Mouse (Mus musculus): ENCODE measurements around the gene Usp2. TPM values are rescaled to one million over a fixed set of nuclear protein-coding genes. Genes with fewer than 3 reads are reported as not detected.

Usp2 gene
- polyA plus RNA-seq, 1 experiment from 2014 or later: 11.0 TPM

- WGBS: 89% methylated on average over 9 of the region's 9 CpGs
Measured at GRCm38 (mm10) chr9:44115599-44115998, 48.8 kb downstream of the Usp2 start.

DNA sequence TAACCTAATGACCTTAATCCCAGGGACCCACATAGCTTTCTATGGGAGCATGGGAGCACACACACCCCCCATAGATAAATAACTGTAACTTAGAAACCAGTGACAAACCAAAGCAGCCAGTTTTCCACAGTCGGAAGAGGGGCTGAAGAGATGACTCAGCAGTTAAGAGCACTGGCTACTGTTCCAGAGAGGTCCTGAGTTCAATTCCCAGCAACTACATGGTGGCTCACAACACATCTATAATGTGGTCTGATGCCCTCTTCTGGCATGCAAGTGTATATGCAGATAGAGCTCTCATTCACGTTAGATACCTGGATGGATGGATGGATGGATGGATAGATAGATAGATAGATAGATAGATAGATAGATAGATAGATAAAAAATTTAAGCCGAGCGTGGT lies 49.4 kb downstream of the Usp2 start:
- no peak overlapping the region for H3K27ac ChIP-seq
- no peak overlapping the region for H3K4me3 ChIP-seq (replicated peaks)
- peaks cover 6% of the 10 kb centered on the region; the same call in 1 of the 2 replicates for H3K4me1 ChIP-seq (replicated peaks)
- H3K4me2 ChIP-seq: no peak overlapping the region
- H3K9ac ChIP-seq (replicated peaks): no peak overlapping the region
- no peaks in the 10 kb centered on the region for H3K9me3 ChIP-seq
- no peak for ATAC-seq (ENCODE audit: insufficient number of reproducible peaks, insufficient read depth, low FRiP score, low TSS enrichment, low read depth)
- WGBS: 89% methylated on average over 4 of the region's 4 CpGs
- no peaks in the 10 kb centered on the region for H3K36me3 ChIP-seq
- no peaks in the 10 kb centered on the region for H3K27me3 ChIP-seq

More at GRCm38 (mm10) chr9:44115599-44115998, 48.8 kb downstream of the Usp2 start:
- Histone ChIP-seq H3K9me3 (no peaks in the 10 kb centered on the region), H3K9ac (replicated peaks) (no peak overlapping the region), H3K4me1 (replicated peaks) (peaks cover 10% of the 10 kb centered on the region; the same call in 1 of the 2 replicates), H3K4me3 (replicated peaks) (no peak overlapping the region), H3K36me3 (no peaks in the 10 kb centered on the region; the same call in 1 of the 2 replicates), H3K27ac (no peak overlapping the region), H3K27me3 (no peaks in the 10 kb centered on the region), H3K4me2 (no peak overlapping the region)
- no peak for ATAC-seq (ENCODE audit: insufficient number of reproducible peaks, insufficient read depth, low FRiP score, low TSS enrichment, low read depth)

DNA sequence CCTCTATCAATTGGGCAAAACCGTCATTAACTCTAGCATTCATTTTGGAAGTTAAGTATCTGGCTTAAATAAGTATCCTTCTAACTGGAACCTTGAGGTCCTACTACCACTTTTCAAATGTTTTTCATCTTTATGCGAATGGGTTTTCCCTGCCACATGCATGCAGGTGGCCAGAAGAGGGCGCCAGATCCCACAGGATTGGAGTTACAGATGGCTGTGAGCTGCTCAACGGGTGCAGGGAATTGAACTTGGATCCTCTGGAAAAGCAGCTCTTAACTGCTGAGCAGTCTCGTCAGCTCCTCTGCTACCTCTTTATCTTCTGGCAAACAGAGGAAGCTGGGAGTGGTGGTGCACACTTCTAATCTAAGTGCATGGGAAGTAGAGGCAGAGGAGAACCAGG lies 52.2 kb downstream of the Usp2 start:
- 54% methylated on average over 5 of the region's 5 CpGs for WGBS
- H3K27me3 ChIP-seq: no peaks in the 10 kb centered on the region
- no peak for ATAC-seq (ENCODE audit: insufficient number of reproducible peaks, insufficient read depth, low FRiP score, low TSS enrichment, low read depth)

GRCm38 (mm10) chr9:44119948-44120465 lies 53.2 kb downstream of the Usp2 start:
- Histone ChIP-seq H3K9ac (replicated peaks) (no peak overlapping the region), H3K27ac (no peak overlapping the region), H3K9me3 (no peaks in the 10 kb centered on the region), H3K4me2 (no peak overlapping the region), H3K36me3 (no peaks in the 10 kb centered on the region), H3K4me3 (replicated peaks) (no peak overlapping the region), H3K27me3 (no peaks in the 10 kb centered on the region), H3K4me1 (replicated peaks) (no peaks in the 10 kb centered on the region)
- no peak for ATAC-seq (ENCODE audit: insufficient number of reproducible peaks, insufficient read depth, low FRiP score, low TSS enrichment, low read depth)
- WGBS: 78% methylated on average over 8 of the region's 8 CpGs

More for the DNA sequence above, 52.2 kb downstream of the Usp2 start:
- H3K4me3 ChIP-seq (replicated peaks): no peak overlapping the region
- no peaks in the 10 kb centered on the region for H3K4me1 ChIP-seq (replicated peaks)
- H3K9me3 ChIP-seq: no peaks in the 10 kb centered on the region
- H3K27ac ChIP-seq: no peak overlapping the region
- no peaks in the 10 kb centered on the region for H3K36me3 ChIP-seq
- no peak overlapping the region for H3K9ac ChIP-seq (replicated peaks)
- no peak overlapping the region for H3K4me2 ChIP-seq

GRCm38 (mm10) chr9:44124317-44124716 lies 57.5 kb downstream of the Usp2 start:
- peaks cover 9% of the 10 kb centered on the region for H3K4me1 ChIP-seq (replicated peaks)
- no peak overlapping the region for H3K27ac ChIP-seq
- H3K9me3 ChIP-seq: no peaks in the 10 kb centered on the region
- no peak overlapping the region for H3K4me3 ChIP-seq (replicated peaks)
- no peak overlapping the region for H3K4me2 ChIP-seq
- 0 out of 2 replicates have a peak, but pooled peaks cover 6% of the 10 kb centered on the region for H3K27me3 ChIP-seq
- no peak for ATAC-seq (ENCODE audit: insufficient number of reproducible peaks, insufficient read depth, low FRiP score, low TSS enrichment, low read depth)
- H3K9ac ChIP-seq (replicated peaks): no peak overlapping the region
- WGBS: 73% methylated on average over 6 of the region's 6 CpGs
- no peaks in the 10 kb centered on the region for H3K36me3 ChIP-seq

DNA sequence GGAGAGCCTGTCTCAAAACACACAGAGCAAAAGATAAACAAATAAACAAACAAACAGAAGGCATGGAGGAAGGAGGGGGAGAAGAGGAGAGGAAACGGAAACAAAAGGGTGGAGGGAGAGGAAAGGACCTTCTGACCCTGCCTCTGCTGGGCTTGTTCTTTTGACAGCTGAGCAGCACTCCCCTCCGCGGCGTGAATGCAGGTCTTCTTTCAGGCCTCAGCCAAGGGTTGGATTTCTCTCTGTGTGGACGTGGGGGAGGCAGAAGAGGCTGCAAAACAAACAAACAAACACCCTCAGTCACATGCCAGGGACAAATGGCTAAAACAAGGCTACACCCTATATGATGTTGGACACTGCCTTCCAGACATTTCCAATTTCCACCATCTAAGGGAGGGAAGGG lies 58.2 kb downstream of the Usp2 start:
- Histone ChIP-seq H3K27ac (no peak overlapping the region), H3K36me3 (no peaks in the 10 kb centered on the region), H3K4me2 (no peak overlapping the region), H3K4me1 (replicated peaks) (peaks cover 16% of the 10 kb centered on the region), H3K9me3 (no peaks in the 10 kb centered on the region), H3K27me3 (peaks cover 12% of the 10 kb centered on the region; the same call in 1 of the 2 replicates), H3K9ac (replicated peaks) (no peak overlapping the region), H3K4me3 (replicated peaks) (no peak overlapping the region)
- 63% methylated on average over 5 of the region's 5 CpGs for WGBS
- no peak for ATAC-seq (ENCODE audit: insufficient number of reproducible peaks, insufficient read depth, low FRiP score, low TSS enrichment, low read depth)

- Histone ChIP-seq H3K9ac (replicated peaks) (no peak overlapping the region), H3K4me1 (replicated peaks) (peaks cover 23% of the 10 kb centered on the region), H3K4me2 (peak overlapping the region; percentile 39), H3K4me3 (replicated peaks) (no peak overlapping the region), H3K27me3 (peaks cover 16% of the 10 kb centered on the region), H3K27ac (peak overlapping the region; percentile 51), H3K36me3 (no peaks in the 10 kb centered on the region), H3K9me3 (no peaks in the 10 kb centered on the region)
- ATAC-seq (ENCODE audit: insufficient number of reproducible peaks, insufficient read depth, low FRiP score, low TSS enrichment, low read depth): no peak
- WGBS: 32% methylated on average over 18 of the region's 18 CpGs
Measured at GRCm38 (mm10) chr9:44125546-44126428, 59.0 kb downstream of the Usp2 start.

GRCm38 (mm10) chr9:44126746-44127145 lies 59.9 kb downstream of the Usp2 start:
- peaks cover 26% of the 10 kb centered on the region for H3K27me3 ChIP-seq
- no peaks in the 10 kb centered on the region for H3K36me3 ChIP-seq
- no peak overlapping the region for H3K9ac ChIP-seq (replicated peaks)
- H3K9me3 ChIP-seq: no peaks in the 10 kb centered on the region
- peak overlapping the region; percentile 39 for H3K4me2 ChIP-seq
- no peak overlapping the region for H3K4me3 ChIP-seq (replicated peaks)
- H3K4me1 ChIP-seq (replicated peaks): peaks cover 31% of the 10 kb centered on the region
- ATAC-seq (ENCODE audit: insufficient number of reproducible peaks, insufficient read depth, low FRiP score, low TSS enrichment, low read depth): no peak
- 0 out of 2 replicates have a peak overlapping the region, but pooled peaks have one; percentile 51 for H3K27ac ChIP-seq
- WGBS: 87% methylated on average over 3 of the region's 3 CpGs

DNA sequence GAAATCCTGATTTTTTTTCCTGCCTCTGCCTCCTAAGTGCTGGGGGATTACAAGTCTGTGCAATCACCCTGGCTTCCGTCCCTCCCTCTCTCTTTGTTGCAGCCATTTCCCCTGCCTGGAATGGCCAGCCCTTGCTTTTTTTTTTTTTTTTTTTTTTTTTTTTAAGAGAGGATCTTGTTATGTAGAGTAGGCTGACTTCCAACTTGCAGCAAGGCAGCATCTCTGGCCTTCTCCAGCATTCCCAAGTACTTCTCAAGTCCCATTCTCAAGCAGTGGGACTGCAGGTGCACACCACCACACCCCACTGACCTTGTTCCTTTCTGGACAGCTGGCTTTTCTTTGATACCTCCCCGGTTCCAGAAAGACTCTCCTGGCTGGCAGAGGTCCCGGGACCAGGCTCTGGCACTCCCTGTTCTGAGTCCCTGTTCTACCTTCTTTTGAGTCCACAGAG lies 60.6 kb downstream of the Usp2 start:
- H3K27me3 ChIP-seq: peaks cover 32% of the 10 kb centered on the region
- H3K4me1 ChIP-seq (replicated peaks): peaks cover 31% of the 10 kb centered on the region
- H3K9ac ChIP-seq (replicated peaks): no peak overlapping the region
- no peak for ATAC-seq (ENCODE audit: insufficient number of reproducible peaks, insufficient read depth, low FRiP score, low TSS enrichment, low read depth)
- no peak overlapping the region for H3K4me3 ChIP-seq (replicated peaks)
- H3K9me3 ChIP-seq: no peaks in the 10 kb centered on the region
- no peak overlapping the region for H3K27ac ChIP-seq
- H3K4me2 ChIP-seq: no peak overlapping the region
- H3K36me3 ChIP-seq: no peaks in the 10 kb centered on the region
- WGBS: 66% methylated on average over 3 of the region's 3 CpGs

GRCm38 (mm10) chr9:44129633-44130032 lies 62.8 kb downstream of the Usp2 start:
- 11% methylated on average over 9 of the region's 9 CpGs for WGBS
- H3K4me1 ChIP-seq (replicated peaks): peaks cover 47% of the 10 kb centered on the region
- no peak for ATAC-seq (ENCODE audit: insufficient number of reproducible peaks, insufficient read depth, low FRiP score, low TSS enrichment, low read depth)

DNA sequence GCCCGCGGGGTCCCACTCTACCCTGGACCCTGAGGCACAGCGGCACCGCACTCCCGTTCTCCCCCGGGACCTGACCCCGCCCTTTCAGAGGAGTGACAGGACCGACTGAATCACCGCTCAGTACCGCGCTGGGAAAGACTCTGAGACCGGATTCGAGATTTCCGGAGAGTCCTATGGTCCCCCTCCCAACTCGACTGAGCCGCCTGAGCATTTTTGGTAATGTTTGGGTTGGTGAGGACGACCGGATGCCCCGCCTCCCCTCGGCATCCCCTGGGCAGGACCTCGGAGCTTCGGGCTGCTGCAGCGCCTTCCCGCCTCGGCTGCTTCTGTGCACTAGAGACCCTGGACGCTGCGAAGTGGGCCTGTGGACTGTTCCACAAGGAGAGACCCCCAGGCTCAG lies 63.2 kb downstream of the Usp2 start:
- Histone ChIP-seq H3K27me3 (peaks cover 59% of the 10 kb centered on the region), H3K27ac (peak overlapping the region; percentile 67; the same call in 1 of the 2 replicates), H3K4me3 (replicated peaks) (peak overlapping the region; percentile 44), H3K4me1 (replicated peaks) (peaks cover 51% of the 10 kb centered on the region), H3K4me2 (peak overlapping the region; percentile 79), H3K9me3 (no peaks in the 10 kb centered on the region), H3K9ac (replicated peaks) (peak overlapping the region; percentile 47), H3K36me3 (no peaks in the 10 kb centered on the region)
- no peak for ATAC-seq (ENCODE audit: insufficient number of reproducible peaks, insufficient read depth, low FRiP score, low TSS enrichment, low read depth)
- WGBS: under 1% methylated on average over 27 of the region's 27 CpGs

More at GRCm38 (mm10) chr9:44129633-44130032, 62.8 kb downstream of the Usp2 start:
- peaks cover 55% of the 10 kb centered on the region for H3K27me3 ChIP-seq
- H3K4me2 ChIP-seq: peak overlapping the region; percentile 79
- peak overlapping the region; percentile 47 for H3K9ac ChIP-seq (replicated peaks)
- H3K36me3 ChIP-seq: no peaks in the 10 kb centered on the region
- peak overlapping the region; percentile 64; the same call in 1 of the 2 replicates for H3K27ac ChIP-seq
- peak overlapping the region; percentile 44 for H3K4me3 ChIP-seq (replicated peaks)
- H3K9me3 ChIP-seq: no peaks in the 10 kb centered on the region
